Mouse (Mus musculus): ENCODE results near the gene Ncoa3. TPM values are rescaled to one million over a fixed set of nuclear protein-coding genes. Genes with fewer than 3 reads are reported as not detected.
A peak's percentile ranks its signal among the peaks of the same experiment; 100 is the strongest.

Ncoa3 gene
- total and polyA plus RNA-seq, 3 experiments: 20.1 to 32.1 (median 29.1) TPM

DNA sequence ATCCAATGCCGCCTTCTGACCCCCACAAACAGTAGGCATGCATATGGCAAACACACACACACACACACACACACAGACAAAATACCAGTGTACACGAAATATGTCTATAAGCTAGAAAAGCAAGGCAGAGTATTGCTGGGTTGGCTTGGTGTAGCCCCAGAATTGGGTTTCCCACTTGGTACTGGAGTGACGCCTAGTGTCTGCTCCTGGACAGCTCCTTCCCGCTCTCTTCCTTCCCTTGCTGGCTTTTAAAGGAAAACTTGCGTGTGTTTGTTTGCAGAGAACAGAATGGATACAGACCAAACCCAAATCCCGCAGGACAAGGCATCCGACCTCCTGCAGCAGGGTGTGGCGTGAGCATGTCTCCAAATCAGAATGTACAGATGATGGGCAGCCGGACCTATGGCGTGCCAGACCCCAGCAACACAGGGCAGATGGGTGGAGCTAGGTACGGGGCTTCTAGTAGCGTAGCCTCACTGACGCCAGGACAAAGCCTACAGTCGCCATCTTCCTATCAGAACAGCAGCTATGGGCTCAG, 61.6 kb downstream of the Ncoa3 start:
- WGBS: 94% methylated on average over 14 of the region's 14 CpGs
- H3K27me3 ChIP-seq (ENCODE audit: control insufficient read depth, insufficient read depth, low read length): no peaks in the 10 kb centered on the region
- TF ChIP-seq POLR2A (IDR thresholded peaks at IDR 0.05; ENCODE audit: insufficient read depth, low read depth, low read length) (no peak), CTCF (IDR thresholded peaks at IDR 0.05) (peak; percentile 42)
- H3K4me3 ChIP-seq: no peak overlapping the region
- no peaks in the 10 kb centered on the region; the same call in 1 of the 2 replicates for H3K79me2 ChIP-seq (replicated peaks; ENCODE audit: control insufficient read depth, insufficient read depth, low read length)
- H3K4me1 ChIP-seq (ENCODE audit: control insufficient read depth, insufficient read depth, low read length): no peaks in the 10 kb centered on the region
- H3K36me3 ChIP-seq (ENCODE audit: control insufficient read depth, insufficient read depth, low read length): peaks cover under 1% of the 10 kb centered on the region; the same call in 1 of the 2 replicates
- intact Hi-C loops (cut with DNase I): no loop called here
- DNase-seq: no peak
- H3K9ac ChIP-seq (ENCODE audit: low read depth, low read length): no peak overlapping the region
- no peak overlapping the region for H3K27ac ChIP-seq

DNA sequence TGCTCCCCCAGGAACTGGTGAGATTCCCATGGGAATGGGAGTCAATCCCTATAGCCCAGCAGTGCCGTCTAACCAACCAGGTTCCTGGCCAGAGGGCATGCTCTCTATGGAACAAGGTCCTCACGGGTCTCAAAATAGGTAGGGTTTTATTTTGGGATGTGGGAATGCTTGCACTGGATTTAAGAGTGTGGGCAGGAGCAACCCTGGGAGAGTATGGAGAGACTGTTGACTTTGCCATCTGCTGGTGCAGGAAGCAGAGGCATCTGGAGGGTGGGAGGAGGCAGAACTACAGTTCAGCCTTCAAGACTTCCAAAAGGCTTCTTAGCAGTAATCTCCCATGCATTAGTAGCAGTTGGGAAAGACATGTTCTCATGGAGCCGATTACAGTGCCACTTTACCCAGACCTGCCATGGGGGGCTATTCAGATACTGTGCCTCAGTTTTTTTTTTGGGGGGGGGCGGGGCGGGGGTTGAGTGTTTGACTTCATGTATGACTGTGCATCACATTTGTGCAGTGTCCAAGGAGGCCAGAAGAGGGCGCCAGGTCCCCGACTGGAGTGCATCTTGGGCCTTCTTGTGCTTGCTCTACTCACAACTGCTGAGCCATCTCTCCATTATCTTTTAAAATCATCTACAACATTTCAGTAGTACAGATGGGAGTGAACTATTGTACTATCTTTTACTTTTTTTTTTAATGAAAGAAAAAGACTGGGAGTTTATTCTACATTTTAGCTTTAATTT, 67.4 kb downstream of the Ncoa3 start:
- Histone ChIP-seq H3K4me1 (ENCODE audit: control insufficient read depth, insufficient read depth, low read length) (no peaks in the 10 kb centered on the region; the same call in 1 of the 2 replicates), H3K27me3 (ENCODE audit: control insufficient read depth, insufficient read depth, low read length) (no peaks in the 10 kb centered on the region), H3K4me3 (no peak overlapping the region), H3K36me3 (ENCODE audit: control insufficient read depth, insufficient read depth, low read length) (peaks cover 10% of the 10 kb centered on the region), H3K79me2 (replicated peaks; ENCODE audit: control insufficient read depth, insufficient read depth, low read length) (no peaks in the 10 kb centered on the region), H3K9ac (ENCODE audit: low read depth, low read length) (no peak overlapping the region), H3K27ac (no peak overlapping the region)
- 77% methylated on average over 7 of the region's 7 CpGs for WGBS
- intact Hi-C loops (cut with DNase I): no loop called here
- TF ChIP-seq EP300 (IDR thresholded peaks at IDR 0.05; ENCODE audit: insufficient read depth, low read depth, low read length) (no peak), CTCF (IDR thresholded peaks at IDR 0.05) (peak; percentile 67)
- peak in 1 of 2 experiments; percentile 57 for DNase-seq

DNA sequence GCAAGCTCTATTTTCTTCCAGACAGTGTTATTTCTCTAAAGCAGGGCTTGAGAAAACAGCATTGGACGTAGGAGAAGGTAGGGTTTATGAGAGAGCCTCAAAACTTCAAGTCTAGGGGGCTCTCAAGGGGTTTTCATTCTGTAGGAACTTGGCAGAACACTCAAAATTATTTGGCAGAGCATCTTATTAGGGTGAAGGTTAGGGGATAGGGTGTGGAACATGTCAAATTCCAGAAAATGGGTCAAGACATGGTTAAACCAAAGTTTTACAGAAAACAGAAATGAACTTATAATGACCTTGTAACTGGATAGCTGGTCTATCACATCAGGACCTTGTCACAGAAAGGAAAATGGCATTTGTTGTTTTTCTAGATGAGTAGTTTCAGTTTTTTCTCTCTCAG, 69.6 kb downstream of the Ncoa3 start:
- no peak for TF ChIP-seq CTCF (IDR thresholded peaks at IDR 0.05)
- no peak for TF ChIP-seq EP300 (IDR thresholded peaks at IDR 0.05; ENCODE audit: insufficient read depth, low read depth, low read length)
- TF ChIP-seq POLR2A (IDR thresholded peaks at IDR 0.05; ENCODE audit: insufficient read depth, low read depth, low read length): no peak
- Histone ChIP-seq H3K36me3 (ENCODE audit: control insufficient read depth, insufficient read depth, low read length) (peaks cover 10% of the 10 kb centered on the region), H3K79me2 (replicated peaks; ENCODE audit: control insufficient read depth, insufficient read depth, low read length) (no peaks in the 10 kb centered on the region), H3K27ac (peak overlapping the region; percentile 24), H3K27me3 (ENCODE audit: control insufficient read depth, insufficient read depth, low read length) (no peaks in the 10 kb centered on the region), H3K4me1 (ENCODE audit: control insufficient read depth, insufficient read depth, low read length) (no peaks in the 10 kb centered on the region; the same call in 1 of the 2 replicates), H3K4me3 (no peak overlapping the region), H3K9ac (ENCODE audit: low read depth, low read length) (no peak overlapping the region)
- WGBS: 50% methylated on average over 1 of the region's 1 CpGs
- intact Hi-C loops (cut with DNase I): no loop called here
- DNase-seq: no peak

DNA sequence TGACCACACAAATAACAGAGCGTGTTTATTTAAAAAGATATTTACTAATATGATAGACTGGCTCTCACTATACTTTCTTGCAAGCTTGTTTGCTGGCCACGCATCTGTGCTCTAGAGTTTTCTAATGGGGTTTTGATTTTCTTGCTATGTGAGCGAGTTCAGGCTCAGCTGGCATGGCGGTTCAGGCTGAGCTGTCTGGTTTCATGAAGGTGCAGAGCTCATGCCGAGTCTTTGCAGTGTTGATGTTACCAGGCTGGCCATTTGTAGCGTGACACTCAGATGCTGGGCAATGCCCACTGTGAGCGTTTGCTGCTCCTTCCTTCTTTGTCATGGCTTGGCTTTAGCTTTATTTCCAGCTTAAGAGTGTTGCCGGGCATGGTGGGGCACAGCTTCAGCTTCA, 70.0 kb downstream of the Ncoa3 start:
- H3K27me3 ChIP-seq (ENCODE audit: control insufficient read depth, insufficient read depth, low read length): no peaks in the 10 kb centered on the region
- 86% methylated on average over 8 of the region's 8 CpGs for whole genome bisulfite sequencing
- TF ChIP-seq POLR2A (IDR thresholded peaks at IDR 0.05; ENCODE audit: insufficient read depth, low read depth, low read length) (no peak), CTCF (IDR thresholded peaks at IDR 0.05) (no peak), EP300 (IDR thresholded peaks at IDR 0.05; ENCODE audit: insufficient read depth, low read depth, low read length) (no peak)
- peak overlapping the region; percentile 10; the same call in 1 of the 2 replicates for H3K27ac ChIP-seq
- H3K4me3 ChIP-seq: no peak overlapping the region
- peaks cover 10% of the 10 kb centered on the region for H3K36me3 ChIP-seq (ENCODE audit: control insufficient read depth, insufficient read depth, low read length)
- no peak for DNase-seq
- H3K4me1 ChIP-seq (ENCODE audit: control insufficient read depth, insufficient read depth, low read length): no peaks in the 10 kb centered on the region; the same call in 1 of the 2 replicates
- H3K9ac ChIP-seq (ENCODE audit: low read depth, low read length): no peak overlapping the region
- no peaks in the 10 kb centered on the region for H3K79me2 ChIP-seq (replicated peaks; ENCODE audit: control insufficient read depth, insufficient read depth, low read length)
- intact Hi-C loops (cut with DNase I): no loop called here

DNA sequence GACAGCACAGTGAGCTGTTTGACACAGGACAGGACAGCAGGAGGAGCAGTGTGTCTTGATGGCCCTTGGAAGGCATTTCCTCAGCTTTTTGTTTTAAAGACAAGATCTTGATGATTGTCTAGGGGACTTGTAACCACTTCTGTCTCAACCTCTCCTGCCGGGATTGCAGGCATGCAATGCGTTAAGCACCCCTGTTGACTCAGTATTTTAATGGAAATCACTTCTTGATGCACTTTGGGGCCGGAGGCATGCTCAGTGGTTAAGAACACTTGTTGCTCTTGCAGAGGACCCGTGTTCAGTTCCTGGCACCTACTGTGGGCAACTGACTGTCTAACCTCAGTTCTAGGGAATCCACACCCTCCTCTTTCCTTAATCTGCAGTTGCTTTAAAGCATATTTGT, 74.0 kb downstream of the Ncoa3 start:
- no peak for DNase-seq
- intact Hi-C loops (cut with DNase I): no loop called here

DNA sequence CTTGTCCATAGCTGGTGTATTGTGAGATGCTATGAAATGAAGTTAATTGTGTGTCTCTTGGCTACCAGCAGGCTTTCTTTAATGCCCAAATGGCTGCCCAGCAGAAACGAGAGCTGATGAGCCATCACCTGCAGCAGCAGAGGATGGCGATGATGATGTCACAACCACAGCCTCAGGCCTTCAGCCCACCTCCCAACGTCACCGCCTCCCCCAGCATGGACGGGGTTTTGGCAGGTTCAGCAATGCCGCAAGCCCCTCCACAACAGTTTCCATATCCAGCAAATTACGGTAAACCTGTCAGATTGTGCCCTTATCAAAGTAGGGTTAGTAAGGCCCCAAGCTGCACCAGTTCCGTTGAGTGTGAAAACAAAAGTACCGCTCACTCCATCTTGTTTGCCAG, 75.8 kb downstream of the Ncoa3 start:
- intact Hi-C loops (cut with DNase I): no loop called here
- Histone ChIP-seq H3K9ac (ENCODE audit: low read depth, low read length) (no peak overlapping the region), H3K79me2 (replicated peaks; ENCODE audit: control insufficient read depth, insufficient read depth, low read length) (no peaks in the 10 kb centered on the region), H3K4me1 (ENCODE audit: control insufficient read depth, insufficient read depth, low read length) (no peaks in the 10 kb centered on the region), H3K27me3 (ENCODE audit: control insufficient read depth, insufficient read depth, low read length) (no peaks in the 10 kb centered on the region), H3K27ac (no peak overlapping the region), H3K4me3 (no peak overlapping the region), H3K36me3 (ENCODE audit: control insufficient read depth, insufficient read depth, low read length) (no peaks in the 10 kb centered on the region)
- no peak for DNase-seq
- no peak for TF ChIP-seq POLR2A (IDR thresholded peaks at IDR 0.05; ENCODE audit: insufficient read depth, low read depth, low read length)
- WGBS: 83% methylated on average over 9 of the region's 9 CpGs

More for the DNA sequence above, 74.0 kb downstream of the Ncoa3 start:
- Histone ChIP-seq H3K27ac (no peak overlapping the region), H3K36me3 (ENCODE audit: control insufficient read depth, insufficient read depth, low read length) (peaks cover 7% of the 10 kb centered on the region), H3K79me2 (replicated peaks; ENCODE audit: control insufficient read depth, insufficient read depth, low read length) (no peaks in the 10 kb centered on the region), H3K4me3 (no peak overlapping the region), H3K4me1 (ENCODE audit: control insufficient read depth, insufficient read depth, low read length) (no peaks in the 10 kb centered on the region; the same call in 1 of the 2 replicates), H3K27me3 (ENCODE audit: control insufficient read depth, insufficient read depth, low read length) (no peaks in the 10 kb centered on the region), H3K9ac (ENCODE audit: low read depth, low read length) (no peak overlapping the region)
- no peak for TF ChIP-seq CTCF (IDR thresholded peaks at IDR 0.05)
- TF ChIP-seq POLR2A (IDR thresholded peaks at IDR 0.05; ENCODE audit: insufficient read depth, low read depth, low read length): no peak
- no peak for TF ChIP-seq EP300 (IDR thresholded peaks at IDR 0.05; ENCODE audit: insufficient read depth, low read depth, low read length)
- 91% methylated on average over 4 of the region's 4 CpGs for WGBS

Measured in heart, adult 2 months (tissue).